Mouse (Mus musculus) CH12.LX (cell line): ENCODE measurements around the gene Plcg2. TPM values are rescaled to one million over a fixed set of nuclear protein-coding genes. Genes with fewer than 3 reads are reported as not detected.

Experiments used
- DNase-seq: peaks from one replicate; pipeline ENCODE4 v3.0.0-alpha.2; 2013; ENCODE audit errors: extremely low read depth
- H3K27ac ChIP-seq: 2 replicates; pipeline ENCODE4 v1.5.1; 2012; ENCODE audit warnings: low read depth, mild to moderate bottlenecking, control low read depth, moderate library complexity; ENCODE audit not compliant: insufficient read depth
- H3K27me3 ChIP-seq: replicated peaks from 2 replicates; pipeline ENCODE3; 2012; ENCODE audit warnings: inconsistent platforms
- H3K36me3 ChIP-seq, 2 experiments: replicated peaks in 1 of 2; 2 replicates each; pipeline versions ENCODE3 to v1.6.1; 2012; ENCODE audit warnings: inconsistent platforms in 1 of 2, low read length in 1 of 2, mild to moderate bottlenecking in 1 of 2, mixed read lengths in 1 of 2, moderate library complexity in 1 of 2; ENCODE audit not compliant: control insufficient read depth in 1 of 2, insufficient read depth in 1 of 2
- H3K4me1 ChIP-seq, 2 experiments: 2 replicates each; pipeline ENCODE4 v1.6.1; 2012; ENCODE audit warnings: inconsistent platforms in 1 of 2, moderate library complexity in 1 of 2; ENCODE audit not compliant: insufficient read depth in 2 of 2, control insufficient read depth in 1 of 2
- H3K4me2 ChIP-seq: 2 replicates; pipeline ENCODE4 v1.6.1; 2012; ENCODE audit warnings: low read depth, mild to moderate bottlenecking, control low read depth; ENCODE audit not compliant: poor library complexity, insufficient read depth, severe bottlenecking
- H3K4me3 ChIP-seq, 3 experiments: fragments of 150-350 bp in 1 of 3; sonication (generic) in 1 of 3; replicated peaks in 1 of 3; 2 replicates each; pipeline versions ENCODE3 to v1.5.1; 2011 to 2012; ENCODE audit warnings: low read depth in 2 of 3, low read length in 2 of 3, mild to moderate bottlenecking in 2 of 3, moderate library complexity in 2 of 3, control low read depth in 1 of 3, improper control_type of control experiment in 1 of 3, inconsistent platforms in 1 of 3, mixed read lengths in 1 of 3; ENCODE audit not compliant: poor library complexity in 1 of 3
- H3K79me2 ChIP-seq: replicated peaks from 2 replicates; pipeline ENCODE4 v1.6.1; 2012; ENCODE audit warnings: mild to moderate bottlenecking, moderate library complexity; ENCODE audit not compliant: control insufficient read depth, poor library complexity, insufficient read depth, severe bottlenecking; ENCODE audit errors: extremely low read depth
- H3K9ac ChIP-seq: 2 replicates; pipeline ENCODE4 v1.6.1; 2012; ENCODE audit warnings: low read depth, mild to moderate bottlenecking, control low read depth, moderate library complexity; ENCODE audit not compliant: insufficient read depth
- H3K9me3 ChIP-seq: replicated peaks from 2 replicates; pipeline ENCODE3; 2012; ENCODE audit warnings: low read length, inconsistent platforms, mixed read lengths
- BHLHE40 ChIP-seq: IDR thresholded peaks from 2 replicates; pipeline ENCODE4 v1.6.1; 2011; ENCODE audit warnings: mild to moderate bottlenecking, low read depth, low read length, improper control_type of control experiment
- CHD1 ChIP-seq: IDR thresholded peaks from 2 replicates; pipeline ENCODE4 v1.6.1; 2012; ENCODE audit warnings: low read depth, low read length, improper control_type of control experiment, inconsistent platforms
- CHD2 ChIP-seq: IDR thresholded peaks from 2 replicates; pipeline ENCODE4 v1.6.1; 2011; ENCODE audit warnings: low read length, improper control_type of control experiment
- CTCF ChIP-seq, 2 experiments: IDR thresholded peaks in 1 of 2; conservative IDR thresholded peaks in 1 of 2; 2 replicates each; pipeline ENCODE4 v1.5.1; 2011 to 2012; ENCODE audit warnings: low read depth in 2 of 2, low read length in 2 of 2, improper control_type of control experiment in 1 of 2, inconsistent platforms in 1 of 2, mild to moderate bottlenecking in 1 of 2, moderate library complexity in 1 of 2
- E2F4 ChIP-seq: IDR thresholded peaks from 2 replicates; pipeline ENCODE4 v1.6.1; 2011; ENCODE audit warnings: low read depth, low read length, improper control_type of control experiment; ENCODE audit not compliant: insufficient replicate concordance
- ELF1 ChIP-seq: IDR thresholded peaks from 2 replicates; pipeline ENCODE4 v1.6.1; 2014; ENCODE audit warnings: low read depth, mild to moderate bottlenecking, inconsistent platforms, low read length, improper control_type of control experiment
- EP300 ChIP-seq: IDR thresholded peaks from 2 replicates; pipeline ENCODE4 v1.6.1; 2011; ENCODE audit warnings: low read length, improper control_type of control experiment
- ETS1 ChIP-seq: conservative IDR thresholded peaks from 2 replicates; pipeline ENCODE4 v1.6.1; 2012; ENCODE audit warnings: low read depth, mild to moderate bottlenecking, inconsistent platforms, low read length, improper control_type of control experiment, moderate library complexity
- GABPA ChIP-seq: IDR thresholded peaks from 2 replicates; pipeline ENCODE4 v1.6.1; 2012; ENCODE audit warnings: low read depth, low read length, improper control_type of control experiment, inconsistent platforms; ENCODE audit not compliant: insufficient replicate concordance
- IRF4 ChIP-seq: IDR thresholded peaks from 2 replicates; pipeline ENCODE4 v1.6.1; 2014; ENCODE audit warnings: low read depth, mild to moderate bottlenecking, inconsistent platforms, low read length, improper control_type of control experiment
- JUN ChIP-seq: IDR thresholded peaks from 2 replicates; pipeline ENCODE4 v1.6.1; 2011; ENCODE audit warnings: low read depth, mild to moderate bottlenecking, low read length, improper control_type of control experiment, moderate library complexity; ENCODE audit not compliant: insufficient read depth
- MAFK ChIP-seq: IDR thresholded peaks from 2 replicates; pipeline ENCODE4 v1.6.1; 2011; ENCODE audit warnings: low read length, improper control_type of control experiment; ENCODE audit not compliant: insufficient replicate concordance
- MAX ChIP-seq: IDR thresholded peaks from 2 replicates; pipeline ENCODE4 v1.6.1; 2011; ENCODE audit warnings: low read length, improper control_type of control experiment
- MAZ ChIP-seq: IDR thresholded peaks from 2 replicates; pipeline ENCODE4 v1.6.1; 2012; ENCODE audit warnings: low read depth, mild to moderate bottlenecking, inconsistent platforms, low read length, improper control_type of control experiment, moderate library complexity
- MEF2A ChIP-seq: IDR thresholded peaks from 2 replicates; pipeline ENCODE4 v1.6.1; 2014; ENCODE audit warnings: low read depth, mild to moderate bottlenecking, inconsistent platforms, low read length, improper control_type of control experiment, borderline replicate concordance
- MXI1 ChIP-seq: IDR thresholded peaks from 2 replicates; pipeline ENCODE4 v1.6.1; 2011; ENCODE audit warnings: mild to moderate bottlenecking, low read depth, low read length, improper control_type of control experiment
- MYC ChIP-seq: IDR thresholded peaks from 2 replicates; pipeline ENCODE4 v1.6.1; 2011; ENCODE audit warnings: low read depth, mild to moderate bottlenecking, improper control_type of control experiment, low read length
- NELFE ChIP-seq: IDR thresholded peaks from 2 replicates; pipeline ENCODE4 v1.6.1; 2011; ENCODE audit warnings: low read depth, low read length, improper control_type of control experiment
- NRF1 ChIP-seq: IDR thresholded peaks from 2 replicates; pipeline ENCODE4 v1.6.1; 2014; ENCODE audit warnings: low read depth, mild to moderate bottlenecking, inconsistent platforms, low read length, improper control_type of control experiment, moderate library complexity
- PAX5 ChIP-seq: IDR thresholded peaks from 2 replicates; pipeline ENCODE4 v1.6.1; 2012; ENCODE audit warnings: low read length, inconsistent platforms, mixed read lengths
- POLR2A ChIP-seq: IDR thresholded peaks from 2 replicates; pipeline ENCODE4 v1.6.1; 2011; ENCODE audit warnings: low read depth, mild to moderate bottlenecking, improper control_type of control experiment, low read length
- POLR2AphosphoS2 ChIP-seq: IDR thresholded peaks from 2 replicates; pipeline ENCODE4 v1.6.1; 2011; ENCODE audit warnings: low read depth, low read length, improper control_type of control experiment
- RAD21 ChIP-seq: IDR thresholded peaks from 2 replicates; pipeline ENCODE4 v1.6.1; 2011; ENCODE audit warnings: low read depth, mild to moderate bottlenecking, low read length, improper control_type of control experiment, moderate library complexity
- RCOR1 ChIP-seq: conservative IDR thresholded peaks from 2 replicates; pipeline ENCODE4 v1.6.1; 2012; ENCODE audit warnings: low read depth, mild to moderate bottlenecking, inconsistent platforms, low read length, improper control_type of control experiment
- SIN3A ChIP-seq: IDR thresholded peaks from 2 replicates; pipeline ENCODE4 v1.6.1; 2012; ENCODE audit warnings: low read length, improper control_type of control experiment, inconsistent platforms
- SMC3 ChIP-seq: IDR thresholded peaks from 2 replicates; pipeline ENCODE4 v1.6.1; 2011; ENCODE audit warnings: low read depth, low read length, improper control_type of control experiment
- TCF12 ChIP-seq: IDR thresholded peaks from 2 replicates; pipeline ENCODE4 v1.6.1; 2014; ENCODE audit warnings: low read depth, mild to moderate bottlenecking, inconsistent platforms, low read length, improper control_type of control experiment
- UBTF ChIP-seq: IDR thresholded peaks from 2 replicates; pipeline ENCODE4 v1.6.1; 2012; ENCODE audit warnings: low read depth, mild to moderate bottlenecking, inconsistent platforms, low read length, improper control_type of control experiment, moderate library complexity
- USF1 ChIP-seq: IDR thresholded peaks from 2 replicates; pipeline ENCODE4 v1.6.1; 2014; ENCODE audit warnings: low read depth, mild to moderate bottlenecking, inconsistent platforms, low read length, improper control_type of control experiment
- USF2 ChIP-seq: conservative IDR thresholded peaks from 2 replicates; pipeline ENCODE4 v1.6.1; 2011; ENCODE audit warnings: low read depth, low read length, improper control_type of control experiment
- ZC3H11A ChIP-seq: IDR thresholded peaks from 2 replicates; pipeline ENCODE4 v1.6.1; 2012; ENCODE audit warnings: low read depth, mild to moderate bottlenecking, inconsistent platforms, low read length, improper control_type of control experiment
- ZKSCAN1 ChIP-seq: IDR thresholded peaks from 2 replicates; pipeline ENCODE4 v1.6.1; 2012; ENCODE audit warnings: low read depth, inconsistent platforms, low read length, improper control_type of control experiment, borderline replicate concordance
- ZNF384 ChIP-seq: IDR thresholded peaks from 2 replicates; pipeline ENCODE4 v1.6.1; 2012; ENCODE audit warnings: low read depth, low read length, improper control_type of control experiment, inconsistent platforms
- dilution Hi-C: fragments of 300-500 bp; cut with MboI; formaldehyde crosslinking; loops from 2 replicates; pipeline ENCODE4 v1.14.3; 2020; ENCODE audit warnings: low sequenced_read_pairs; ENCODE audit not compliant: extremely low pct_unique_long_range_greater_than_20kb, extremely low pct_ligation_motif_present
- in situ Hi-C: fragments of 300-500 bp; cut with MboI; formaldehyde crosslinking; loops from 3 replicates; pipeline ENCODE4 v1.14.3; 2019; ENCODE audit warnings: low sequenced_read_pairs, low pct_ligation_motif_present, low pct_unique_long_range_greater_than_20kb, mixed read lengths
- polyA plus RNA-seq: library from polyadenylated mRNA; unstranded; fragments of >175 nt; gene quantifications from 2 replicates; pipeline ENCODE4 v1.2.1, GENCODE M21; 2012; ENCODE audit warnings: low read depth; ENCODE audit not compliant: insufficient read length
- total RNA-seq, 2 experiments: library from RNA; depleted of rRNA; stranded (reverse); fragments of 300-350 nt in 1 of 2; fragments of >200 nt in 1 of 2; gene quantifications; 2 replicates each; pipeline ENCODE4 v1.2.3; 2012 to 2014

Plcg2 gene
- total and polyA plus RNA-seq, 3 experiments = 129 to 196 (median 194) TPM

DNA sequence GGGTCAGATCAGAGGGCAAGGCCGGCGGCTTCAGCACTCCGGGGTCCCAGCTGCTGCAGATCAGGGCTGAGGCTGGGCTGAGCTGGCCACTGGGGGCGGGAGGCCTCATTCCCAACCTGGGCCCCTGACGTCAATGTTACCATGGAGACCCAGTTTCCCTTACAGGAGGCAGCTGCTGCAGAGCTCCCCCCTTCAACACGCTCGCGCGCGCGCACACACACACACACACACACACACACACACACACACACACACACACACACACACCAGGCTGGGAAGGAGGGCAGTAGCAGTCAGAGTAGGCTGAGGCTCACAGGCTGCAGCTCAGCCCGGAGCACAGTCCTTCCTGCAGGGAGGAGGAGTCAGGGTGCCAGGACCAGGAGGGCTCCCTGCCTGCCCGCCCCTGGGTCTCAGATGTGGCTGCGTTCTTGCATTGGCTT lies 27.7 kb upstream of the Plcg2 start:
- dilution Hi-C loops = no loop called here
- DNase-seq = no peak
- peaks cover 14 to 57% of the 10 kb centered on the region in 2 experiments for H3K4me1 ChIP-seq
- H3K9me3 ChIP-seq = no peaks in the 10 kb centered on the region
- H3K79me2 ChIP-seq = no peaks in the 10 kb centered on the region
- no peaks in the 10 kb centered on the region for H3K27me3 ChIP-seq
- H3K9ac ChIP-seq = no peak overlapping the region
- in situ Hi-C loops = loop anchor here (5.0 to 10.0 kb wide), 4 partner anchors 83 to 476 kb away; partner anchors contain the start of gene Gcsh
- no peak overlapping the region for H3K4me3 ChIP-seq
- TF ChIP-seq MAX = no peak
- no peaks in the 10 kb centered on the region for H3K36me3 ChIP-seq
- no peak overlapping the region for H3K4me2 ChIP-seq
- no peak overlapping the region for H3K27ac ChIP-seq

DNA sequence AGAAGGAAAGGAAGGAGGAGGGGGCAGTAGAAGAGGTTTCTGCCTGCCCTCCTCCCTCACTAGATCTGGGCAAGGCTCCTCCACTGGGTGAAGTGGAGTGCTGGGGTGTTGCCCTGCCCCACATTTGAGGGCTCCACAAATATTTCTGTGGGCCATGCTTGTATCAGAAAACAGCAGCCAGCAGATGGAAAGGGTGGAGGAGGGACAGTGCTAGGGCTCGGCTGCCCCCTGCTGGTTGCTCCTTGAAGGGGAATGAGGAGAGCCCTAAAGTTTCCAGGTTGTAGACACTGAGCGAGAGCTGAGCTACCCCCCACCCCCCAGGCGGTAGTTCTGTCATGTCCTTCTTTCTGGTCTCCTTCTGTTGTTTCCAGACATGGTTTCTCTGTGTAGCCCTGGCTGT lies 26.9 kb upstream of the Plcg2 start:
- Histone ChIP-seq H3K4me3 (no peak overlapping the region), H3K36me3 (no peaks in the 10 kb centered on the region), H3K9ac (no peak overlapping the region; the same call in 1 of the 2 replicates), H3K4me2 (0 out of 2 replicates have a peak overlapping the region, but pooled peaks have one; percentile 37), H3K27ac (peak overlapping the region; percentile 93; the same call in 1 of the 2 replicates), H3K9me3 (no peaks in the 10 kb centered on the region), H3K27me3 (no peaks in the 10 kb centered on the region), H3K4me1 (peaks cover 17 to 63% of the 10 kb centered on the region in 2 experiments), H3K79me2 (no peaks in the 10 kb centered on the region)
- dilution Hi-C loops = no loop called here
- in situ Hi-C loops = loop anchor here (5.0 to 10.0 kb wide), 4 partner anchors 84 to 476 kb away; partner anchors contain the start of gene Gcsh
- DNase-seq = peak; percentile 88
- TF ChIP-seq BHLHE40 = no peak
- TF ChIP-seq MAZ = 0 out of 2 replicates have a peak, but pooled peaks have one; percentile 35
- TF ChIP-seq UBTF = no peak
- TF ChIP-seq CHD1 = no peak
- TF ChIP-seq E2F4 = no peak
- TF ChIP-seq IRF4 = peak; percentile 20; the same call in 1 of the 2 replicates
- TF ChIP-seq EP300 = no peak
- peak in 1 of 2 experiments; percentile 81; a peak in 3 of 4 replicates for TF ChIP-seq CTCF (conservative IDR thresholded peaks at IDR 0.05 in 1 of 2, IDR thresholded peaks at IDR 0.05 in 1 of 2; ENCODE audit: low read depth in 2 of 2, low read length in 2 of 2)
- TF ChIP-seq RCOR1 = no peak
- TF ChIP-seq POLR2AphosphoS2 = no peak
- TF ChIP-seq SIN3A = no peak; the same call in 1 of the 2 replicates
- no peak for TF ChIP-seq JUN
- TF ChIP-seq PAX5 = no peak
- TF ChIP-seq MYC = no peak
- peak; percentile 33; the same call in 1 of the 2 replicates for TF ChIP-seq ZC3H11A
- TF ChIP-seq ZNF384 = no peak
- no peak; the same call in 1 of the 2 replicates for TF ChIP-seq NELFE
- TF ChIP-seq NRF1 = no peak
- TF ChIP-seq USF1 = no peak
- peak; percentile 34; the same call in 1 of the 2 replicates for TF ChIP-seq MXI1
- TF ChIP-seq MEF2A = 0 out of 2 replicates have a peak, but pooled peaks have one; percentile 10
- no peak for TF ChIP-seq USF2
- peak; percentile 31; the same call in 1 of the 2 replicates for TF ChIP-seq TCF12
- TF ChIP-seq SMC3 = peak; percentile 73
- 0 out of 2 replicates have a peak, but pooled peaks have one; percentile 24 for TF ChIP-seq ELF1
- TF ChIP-seq RAD21 = peak; percentile 80
- no peak for TF ChIP-seq MAFK
- TF ChIP-seq ETS1 = no peak
- no peak for TF ChIP-seq GABPA
- no peak for TF ChIP-seq POLR2A
- TF ChIP-seq ZKSCAN1 = no peak
- peak; percentile 52 for TF ChIP-seq CHD2
